Mouse (Mus musculus): ENCODE results near the gene Gm10428. TPM values are rescaled to one million over a fixed set of nuclear protein-coding genes. Genes with fewer than 3 reads are reported as not detected.

Gene Gm10428
- polyA plus RNA-seq, 1 experiment = not detected

DNA sequence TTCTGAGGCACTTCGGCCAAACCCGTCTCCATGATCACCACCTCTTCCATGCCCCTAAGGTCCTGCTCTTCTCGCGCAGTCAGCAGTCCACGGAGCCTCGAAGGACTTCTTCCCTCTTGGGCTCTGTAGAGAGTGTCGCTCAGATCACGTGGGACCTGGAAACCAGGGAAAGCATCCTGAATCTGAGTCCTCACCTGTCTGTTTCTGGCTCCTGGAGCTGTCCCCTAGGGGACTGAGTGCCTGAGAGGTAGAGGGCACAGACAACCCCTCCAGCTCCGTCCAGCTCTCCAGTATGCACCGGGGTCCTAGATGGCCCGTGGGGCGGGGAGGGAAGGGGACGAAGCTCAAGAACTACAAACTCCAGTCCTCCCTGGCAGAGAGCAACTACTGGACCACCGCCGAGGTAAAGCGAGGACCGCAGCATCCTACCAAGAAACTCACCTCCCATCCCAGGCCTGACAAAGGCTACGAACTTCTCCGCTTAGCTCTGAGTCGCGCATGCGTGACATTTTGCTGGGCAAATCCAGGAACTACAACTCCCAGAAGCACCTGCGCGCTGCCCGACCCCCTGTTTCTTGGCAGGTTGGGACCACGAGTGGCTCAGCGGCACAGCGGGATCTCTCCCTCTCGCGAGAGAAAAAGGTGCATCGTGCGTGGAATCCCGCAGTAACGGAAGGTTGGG, 36.2 kb downstream of the Gm10428 start, which contains the start of gene Zfp286:
TSS of gene Zfp286 (minus strand) at position 528 of the 682 bp plus-strand sequence.
- no peak within 1 kb of the TSS for H3K27ac ChIP-seq (ENCODE audit: insufficient read depth, low read depth, low read length)
- no peaks in the 10 kb centered on the region for H3K36me3 ChIP-seq (ENCODE audit: control insufficient read depth, insufficient read depth, low read length)
- H3K4me1 ChIP-seq (ENCODE audit: control insufficient read depth, insufficient read depth, insufficient read length, low read length) = peaks cover 7% of the 10 kb centered on the region
- TF ChIP-seq CTCF (IDR thresholded peaks at IDR 0.05; ENCODE audit: extremely low read depth, insufficient read length, insufficient replicate concordance, low read depth, low read length) (no peak), POLR2A (IDR thresholded peaks at IDR 0.05; ENCODE audit: low read depth, low read length) (0 out of 2 replicates have a peak, but pooled peaks have one; percentile 35)
- no peaks in the 10 kb centered on the region for H3K27me3 ChIP-seq (ENCODE audit: control insufficient read depth, insufficient read depth, low read length)
- peak within 1 kb of the TSS; percentile 65 for H3K4me3 ChIP-seq (ENCODE audit: low read depth, low read length)
- WGBS = 7% methylated on average over 34 of the region's 34 CpGs

- H3K27me3 ChIP-seq (ENCODE audit: control insufficient read depth, insufficient read depth, low read length) = no peaks in the 10 kb centered on the region
- H3K4me3 ChIP-seq (ENCODE audit: low read depth, low read length) = peak overlapping the region; percentile 65
- no peaks in the 10 kb centered on the region for H3K36me3 ChIP-seq (ENCODE audit: control insufficient read depth, insufficient read depth, low read length)
- WGBS = 60% methylated on average over 3 of the region's 3 CpGs
- H3K27ac ChIP-seq (ENCODE audit: insufficient read depth, low read depth, low read length) = no peak overlapping the region
- TF ChIP-seq CTCF (IDR thresholded peaks at IDR 0.05; ENCODE audit: extremely low read depth, insufficient read length, insufficient replicate concordance, low read depth, low read length) (no peak), POLR2A (IDR thresholded peaks at IDR 0.05; ENCODE audit: low read depth, low read length) (no peak)
- H3K4me1 ChIP-seq (ENCODE audit: control insufficient read depth, insufficient read depth, insufficient read length, low read length) = peaks cover 7% of the 10 kb centered on the region
Measured at GRCm38 (mm10) chr11:62789617-62789936, 36.7 kb downstream of the Gm10428 start.

Other genes with a start within 250 kb of the Gm10428 start
- gene Cenpv, start 213.8 kb upstream of the Gm10428 start, polyA plus RNA-seq (2012; rRNA removed) = 77.4 and 175 TPM in 2 replicates
- gene Ubb, start 201.9 kb upstream of the Gm10428 start, polyA plus RNA-seq (2012; rRNA removed) = 827 and 2,308 TPM in 2 replicates
- gene Trpv2, start 178.6 kb upstream of the Gm10428 start, polyA plus RNA-seq (2012; rRNA removed) = 4.0 and 4.7 TPM in 2 replicates
- 40.6 and 109 TPM in 2 replicates for gene Lrrc75a, start 104.6 kb upstream of the Gm10428 start, polyA plus RNA-seq (2012; rRNA removed)
- gene Mmgt2, start 104.4 kb upstream of the Gm10428 start, polyA plus RNA-seq (2012; rRNA removed) = 20.0 and 26.4 TPM in 2 replicates
- 0.28 and 0.39 TPM in 2 replicates for gene Zfp287, start 21.2 kb upstream of the Gm10428 start, polyA plus RNA-seq (2012; rRNA removed)
- 0.04 and 0.14 TPM in 2 replicates for gene Zfp286, start 36.4 kb downstream of the Gm10428 start, polyA plus RNA-seq (2012; rRNA removed)
- 3.8 and 10.9 TPM in 2 replicates for gene Trim16, start 67.1 kb downstream of the Gm10428 start, polyA plus RNA-seq (2012; rRNA removed)
- 0.06 and 0.37 TPM in 2 replicates for gene Fbxw10, start 94.0 kb downstream of the Gm10428 start, polyA plus RNA-seq (2012; rRNA removed)
- 3.3 and 5.5 TPM in 2 replicates for gene Tvp23b, start 126.4 kb downstream of the Gm10428 start, polyA plus RNA-seq (2012; rRNA removed)
- gene Cdrt4, start 198.1 kb downstream of the Gm10428 start, polyA plus RNA-seq (2012; rRNA removed) = not detected in 2 replicates